Mouse (Mus musculus) mesoderm, embryonic 11.5 days (tissue): ENCODE results near the gene Gm7356.
"Not testable (repeated sequence)": the region's sequence is repeated elsewhere in the genome, so short reads cannot be mapped to it uniquely, and the experiment has no call there.

Experiments
- DNase-seq: peaks from one replicate; pipeline ENCODE4 v3.0.0-alpha.2; 2012; ENCODE audit warnings: low read depth, low spot score

Gene Gm7356

DNA sequence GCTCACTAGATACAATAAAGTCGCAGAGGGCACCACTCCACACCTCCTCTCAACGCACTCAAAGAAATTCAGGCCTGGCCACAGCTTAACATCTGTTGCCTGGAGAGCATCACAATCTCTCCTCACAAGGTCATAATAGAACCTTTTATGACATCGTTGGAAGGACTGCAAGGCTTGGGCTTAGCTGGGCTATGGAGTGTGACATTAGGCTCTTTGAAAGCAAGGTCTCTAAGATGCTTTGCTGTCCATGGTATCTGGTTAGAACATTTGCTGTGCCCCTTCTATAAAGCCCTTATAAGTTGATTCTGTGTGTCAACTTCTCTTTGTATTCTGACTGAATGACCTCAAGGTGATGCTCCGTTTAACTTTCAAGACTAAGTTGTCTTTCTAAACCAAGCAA, at the start of gene Gm7356:
Gene Gm7356 (minus strand): TSS at position 101 of the 400 bp plus-strand sequence.
- not testable (repeated sequence) for DNase-seq

DNA sequence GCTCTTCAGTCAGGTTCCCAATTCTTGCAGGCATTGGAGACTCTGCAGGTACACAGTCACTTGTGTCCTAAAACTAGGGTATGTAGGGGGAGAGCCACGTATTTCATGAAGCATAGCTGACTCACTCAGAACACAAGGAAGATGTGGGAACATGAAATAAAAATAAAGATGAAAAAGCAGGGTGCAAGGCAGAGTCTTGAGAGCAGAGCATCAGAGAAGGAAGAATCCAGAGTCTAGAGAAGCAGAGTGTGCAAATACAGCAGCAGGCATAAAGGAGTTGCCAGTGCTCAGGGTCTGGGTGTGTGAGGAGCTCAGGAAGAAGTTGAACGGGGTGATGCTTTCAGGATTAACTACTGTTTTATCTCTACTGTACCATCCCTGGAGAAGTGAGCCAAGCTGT, 38.4 kb upstream of the Gm7356 start:
- not testable (repeated sequence) for DNase-seq

DNA sequence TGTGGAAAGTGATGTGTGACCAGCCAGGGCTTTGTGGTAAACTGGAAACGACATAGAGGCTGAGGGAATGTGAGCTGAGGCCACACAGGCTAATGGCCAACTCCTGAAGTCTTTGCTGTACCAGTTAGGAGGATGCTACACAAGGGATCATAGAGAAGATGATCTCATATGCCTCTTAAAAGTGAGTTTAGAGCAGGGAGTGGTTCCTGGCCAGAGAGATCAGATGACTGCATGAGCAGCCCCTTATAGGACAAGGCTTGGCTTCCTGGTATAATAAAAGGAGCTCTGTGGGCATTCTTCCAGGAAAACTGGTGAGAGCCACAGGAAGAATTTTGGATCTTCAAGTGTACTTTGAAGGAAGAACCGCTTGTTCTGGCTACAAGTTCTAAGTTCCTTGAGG, 33.5 kb upstream of the Gm7356 start:
- not testable (repeated sequence) for DNase-seq

DNA sequence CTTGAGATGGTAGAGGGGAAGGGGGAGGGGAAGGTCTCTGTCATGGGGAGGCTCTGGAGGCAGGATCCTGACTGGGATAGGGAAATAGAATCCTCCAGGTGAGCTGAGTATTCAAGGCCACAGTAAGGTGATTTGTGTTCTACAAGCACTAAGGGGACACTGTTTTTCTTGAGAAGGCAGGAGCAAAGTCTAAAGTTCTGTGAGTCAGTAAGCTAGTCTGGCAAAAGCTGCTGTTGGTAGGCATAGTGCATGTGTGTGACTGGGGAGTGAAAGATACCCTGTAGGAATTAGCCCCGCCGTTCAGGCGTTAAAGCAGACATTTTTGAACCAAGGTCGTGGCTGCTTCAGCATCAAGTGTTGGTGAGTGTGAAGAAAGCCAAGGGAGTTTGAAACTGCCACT, 32.6 kb upstream of the Gm7356 start:
- not testable (repeated sequence) for DNase-seq

DNA sequence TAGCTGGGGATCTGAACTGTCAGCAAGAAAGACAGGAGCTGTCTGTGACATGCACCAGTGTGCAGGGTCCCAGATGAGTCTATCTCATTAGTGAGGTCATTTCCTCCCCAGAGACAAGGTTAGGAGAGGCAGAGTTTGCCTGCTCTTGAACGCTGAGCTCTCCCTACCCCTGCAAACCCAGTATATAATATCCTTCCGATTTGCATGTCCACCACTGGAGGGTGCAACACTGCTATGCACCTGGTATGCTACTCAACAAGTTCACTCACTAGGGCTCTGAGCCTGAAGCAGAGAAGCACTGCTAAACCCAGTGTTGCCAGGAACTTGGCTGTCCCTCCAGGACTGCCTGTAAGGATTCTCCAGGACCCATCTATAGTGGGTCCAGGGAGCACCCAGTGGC, 10.1 kb downstream of the Gm7356 start:
- DNase-seq = not testable (repeated sequence)

DNA sequence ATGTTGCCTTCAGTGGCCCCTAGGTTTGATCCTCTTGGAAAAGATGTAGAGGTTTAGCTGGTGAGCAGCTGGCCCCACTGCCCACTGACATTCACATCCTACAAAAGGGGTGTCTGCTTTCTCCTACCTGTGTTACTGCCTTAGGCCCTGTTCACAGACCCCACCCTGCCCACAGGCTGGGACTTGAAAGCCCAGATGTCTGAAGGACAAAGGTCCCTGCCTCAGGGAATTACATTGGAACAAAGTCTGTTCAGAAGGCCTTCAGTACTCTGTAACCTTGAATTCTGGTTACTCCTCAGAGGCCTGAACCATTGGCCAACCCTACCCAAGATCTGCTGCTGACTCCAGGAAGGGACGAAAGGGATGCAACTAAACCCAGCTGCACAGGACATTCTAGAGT, 15.8 kb downstream of the Gm7356 start:
- no peak for DNase-seq

DNA sequence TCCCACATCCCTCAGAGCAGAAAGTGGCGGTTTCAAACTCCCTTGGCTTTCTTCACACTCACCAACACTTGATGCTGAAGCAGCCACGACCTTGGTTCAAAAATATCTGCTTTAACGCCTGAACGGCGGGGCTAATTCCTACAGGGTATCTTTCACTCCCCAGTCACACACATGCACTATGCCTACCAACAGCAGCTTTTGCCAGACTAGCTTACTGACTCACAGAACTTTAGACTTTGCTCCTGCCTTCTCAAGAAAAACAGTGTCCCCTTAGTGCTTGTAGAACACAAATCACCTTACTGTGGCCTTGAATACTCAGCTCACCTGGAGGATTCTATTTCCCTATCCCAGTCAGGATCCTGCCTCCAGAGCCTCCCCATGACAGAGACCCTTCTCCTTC, 32.7 kb downstream of the Gm7356 start:
- DNase-seq = not testable (repeated sequence)

DNA sequence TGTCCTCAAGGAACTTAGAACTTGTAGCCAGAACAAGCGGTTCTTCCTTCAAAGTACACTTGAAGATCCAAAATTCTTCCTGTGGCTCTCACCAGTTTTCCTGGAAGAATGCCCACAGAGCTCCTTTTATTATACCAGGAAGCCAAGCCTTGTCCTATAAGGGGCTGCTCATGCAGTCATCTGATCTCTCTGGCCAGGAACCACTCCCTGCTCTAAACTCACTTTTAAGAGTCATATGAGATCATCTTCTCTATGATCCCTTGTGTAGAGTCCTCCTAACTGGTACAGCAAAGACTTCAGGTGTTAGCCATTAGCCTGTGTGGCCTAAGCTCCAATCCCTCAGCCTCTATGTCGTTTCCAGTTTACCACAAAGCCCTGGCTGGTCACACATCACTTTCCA, 33.6 kb downstream of the Gm7356 start:
- not testable (repeated sequence) for DNase-seq

DNA sequence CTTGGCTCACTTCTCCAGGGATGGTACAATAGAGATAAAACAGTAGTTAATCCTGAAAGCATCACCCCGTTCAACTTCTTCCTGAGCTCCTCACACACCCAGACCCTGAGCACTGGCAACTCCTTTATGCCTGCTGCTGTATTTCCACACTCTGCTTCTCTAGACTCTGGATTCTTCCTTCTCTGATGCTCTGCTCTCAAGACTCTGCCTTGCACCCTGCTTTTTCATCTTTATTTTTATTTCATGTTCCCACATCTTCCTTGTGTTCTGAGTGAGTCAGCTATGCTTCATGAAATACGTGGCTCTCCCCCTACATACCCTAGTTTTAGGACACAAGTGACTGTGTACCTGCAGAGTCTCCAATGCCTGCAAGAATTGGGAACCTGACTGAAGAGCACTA, 38.5 kb downstream of the Gm7356 start:
- DNase-seq = not testable (repeated sequence)

DNA sequence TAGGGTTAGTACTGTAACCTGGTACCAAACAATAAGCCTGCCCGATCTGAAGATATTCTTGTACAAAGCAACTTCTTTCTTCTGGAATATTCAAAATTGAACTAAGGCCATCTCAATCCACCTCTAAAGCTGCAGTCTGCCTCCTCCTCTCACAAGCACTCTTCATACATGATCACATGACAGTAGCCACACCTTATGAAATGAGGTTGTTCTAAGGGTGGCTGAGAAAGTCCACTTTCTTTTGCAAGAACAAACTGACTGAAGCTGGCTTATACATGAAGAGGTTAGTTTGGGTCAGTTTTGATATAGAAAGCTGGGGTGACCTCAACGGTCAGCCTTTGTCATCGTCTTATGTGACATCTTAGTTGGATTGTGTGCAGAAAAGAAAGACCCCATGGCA, 41.3 kb downstream of the Gm7356 start:
- DNase-seq = not testable (repeated sequence)

- DNase-seq = not testable (repeated sequence)
Observed at GRCm38 (mm10) chr17:13958129-13958528, 45.4 kb downstream of the Gm7356 start.

GRCm38 (mm10) chr17:13951570-13951969, 51.9 kb downstream of the Gm7356 start:
- DNase-seq = not testable (repeated sequence)
